Mouse (Mus musculus) liver, embryonic 14.5 days (tissue): ENCODE results near the gene Trim2.

Source experiments
- CTCF ChIP-seq: IDR thresholded peaks from 2 replicates; pipeline ENCODE4 v1.5.1; 2016; ENCODE audit warnings: antibody characterized with exemption, low read depth, control low read depth
- EP300 ChIP-seq: IDR thresholded peaks from 2 replicates; pipeline ENCODE4 v1.6.1; 2016; ENCODE audit warnings: antibody characterized with exemption, low read depth

DNA sequence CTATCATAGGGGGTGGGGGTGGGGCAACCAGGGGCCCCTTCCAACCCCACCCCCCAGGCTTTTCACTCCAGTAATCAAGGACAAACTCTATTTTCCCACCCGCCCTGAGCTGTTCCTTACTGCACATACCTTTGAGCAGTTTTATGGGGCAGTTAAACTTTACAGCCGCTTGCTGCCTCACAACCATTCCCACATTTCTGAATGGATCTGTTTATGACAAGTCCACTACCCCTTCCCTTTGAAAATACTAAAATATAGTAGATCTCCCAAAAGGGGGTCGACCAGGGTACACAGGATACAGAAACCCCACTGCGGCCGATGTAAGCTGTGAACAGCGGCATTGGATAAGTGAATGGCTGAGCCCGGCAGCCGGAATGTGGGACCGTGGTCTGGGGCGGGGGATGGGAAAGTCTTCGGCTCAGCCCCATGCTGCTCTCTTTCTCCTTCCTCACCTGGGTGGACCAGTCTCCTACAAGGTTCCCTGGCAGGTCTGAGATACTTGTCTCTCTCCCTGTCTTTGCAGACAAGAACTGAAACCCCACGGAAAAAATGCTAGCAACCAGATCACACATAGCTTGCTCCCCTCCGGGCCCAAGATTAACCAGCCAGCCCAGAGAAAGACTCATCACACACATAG, 36.6 kb downstream of the Trim2 start:
- TF ChIP-seq CTCF (no peak), EP300 (no peak)
